Mouse (Mus musculus) frontal cortex, postnatal 10 days (tissue): ENCODE measurements around the gene Myom1.

ENCODE experiments used
- DNase-seq, 2 experiments: peaks; one replicate each; pipeline ENCODE4 v3.0.0; 2022; ENCODE audit warnings: low spot score in 2 of 2, mixed read lengths in 1 of 2

Myom1 gene

GRCm38 (mm10) chr17:71057758-71058157 is 55.3 kb downstream of the Myom1 start:
- DNase-seq: no peak

- no peak for DNase-seq
Observed at GRCm38 (mm10) chr17:71059213-71059612, 56.8 kb downstream of the Myom1 start.

- no peak for DNase-seq
Observed at GRCm38 (mm10) chr17:71062049-71062560, 59.7 kb downstream of the Myom1 start.

DNA sequence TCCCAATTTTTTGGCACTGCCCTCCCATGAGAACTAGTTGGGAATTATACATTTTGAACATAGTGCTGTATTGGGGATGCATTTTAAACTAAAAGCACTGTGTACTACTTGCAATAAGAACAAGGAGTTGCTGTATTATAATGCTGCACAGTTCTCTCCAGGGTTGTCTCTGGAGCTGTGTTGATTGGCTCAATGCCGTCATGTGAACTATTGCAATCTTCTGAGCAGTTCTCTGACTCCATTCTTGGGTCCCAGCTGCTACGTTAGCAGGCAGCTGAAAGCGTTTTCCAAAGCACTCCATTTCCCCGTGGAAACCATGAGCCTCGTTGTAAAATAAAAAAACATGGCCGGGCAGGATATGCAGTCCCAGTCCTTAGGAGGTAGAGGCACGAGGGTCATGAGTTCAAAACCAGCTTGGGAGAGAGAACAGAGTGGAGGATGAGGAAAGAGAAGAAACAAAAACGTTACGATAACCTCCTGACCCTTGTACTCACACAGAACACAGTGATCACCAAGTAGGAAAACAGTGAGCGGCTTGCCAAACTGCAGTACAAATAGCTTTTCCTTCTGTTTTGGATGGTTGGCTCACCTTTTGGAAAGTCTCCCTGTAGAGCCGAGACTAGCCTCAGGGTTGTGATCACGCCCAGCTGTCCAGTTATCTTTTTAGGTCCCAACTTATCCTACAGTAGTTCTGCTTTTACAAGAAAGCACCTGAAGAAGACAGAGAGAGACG is 60.6 kb downstream of the Myom1 start:
- DNase-seq: no peak

- no peak for DNase-seq
Observed at GRCm38 (mm10) chr17:71064463-71065014, 62.1 kb downstream of the Myom1 start.

DNA sequence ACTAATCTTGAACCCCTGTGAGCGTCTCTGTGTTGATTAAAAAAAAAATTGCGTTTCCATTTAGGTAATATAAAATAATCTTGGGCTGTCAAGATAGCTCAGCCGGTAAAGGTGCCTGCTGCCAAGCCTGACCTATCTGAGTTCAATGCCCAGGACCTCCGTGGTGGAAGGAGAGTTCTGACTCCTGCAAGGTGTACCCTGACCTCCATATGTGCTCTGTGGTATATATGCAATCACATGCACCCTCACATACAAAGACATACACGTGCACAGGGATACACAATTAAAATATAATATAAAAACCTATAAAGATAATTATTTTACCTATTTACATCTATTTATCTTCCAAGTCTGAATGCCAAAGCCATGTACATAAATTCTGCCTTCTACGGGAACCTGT is 62.7 kb downstream of the Myom1 start:
- no peak for DNase-seq

DNA sequence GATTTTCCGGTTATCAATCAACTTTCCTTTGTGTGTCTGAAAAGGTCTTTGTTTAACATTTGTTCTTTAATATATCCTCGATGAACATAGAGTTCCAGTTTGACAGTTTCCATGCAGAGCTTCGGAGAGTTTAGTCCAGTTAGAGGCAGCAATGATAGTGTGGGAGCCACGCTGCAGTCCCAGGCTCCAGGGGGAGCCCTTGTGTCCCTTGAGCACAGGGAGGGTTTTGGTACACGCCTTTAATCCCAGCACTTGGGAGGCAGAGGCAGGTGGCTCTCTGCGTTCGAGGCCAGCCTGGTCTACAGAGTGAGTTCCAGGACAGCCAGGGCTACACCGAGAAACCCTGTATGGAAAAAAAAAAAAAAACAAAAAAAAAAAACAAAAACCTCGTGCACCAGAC is 66.7 kb downstream of the Myom1 start:
- no peak for DNase-seq

DNA sequence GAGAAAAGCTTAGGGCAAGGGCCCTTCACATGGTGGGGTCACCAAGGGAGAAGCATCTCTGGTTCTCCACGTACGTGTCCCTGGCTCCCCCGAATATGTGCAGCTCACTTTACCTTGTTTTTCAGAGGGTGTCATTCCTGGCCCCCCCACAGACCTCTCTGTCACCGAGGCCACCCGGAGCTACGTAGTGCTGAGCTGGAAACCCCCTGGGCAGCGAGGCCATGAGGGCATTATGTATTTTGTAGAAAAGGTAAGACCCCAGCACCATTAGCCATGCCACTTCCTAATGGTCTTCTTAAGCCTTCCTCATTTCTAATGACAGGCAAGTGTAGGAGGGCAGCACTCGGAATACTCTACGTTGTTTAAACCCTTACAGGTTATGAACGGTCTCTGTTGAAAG is 69.5 kb downstream of the Myom1 start:
- no peak for DNase-seq

DNA sequence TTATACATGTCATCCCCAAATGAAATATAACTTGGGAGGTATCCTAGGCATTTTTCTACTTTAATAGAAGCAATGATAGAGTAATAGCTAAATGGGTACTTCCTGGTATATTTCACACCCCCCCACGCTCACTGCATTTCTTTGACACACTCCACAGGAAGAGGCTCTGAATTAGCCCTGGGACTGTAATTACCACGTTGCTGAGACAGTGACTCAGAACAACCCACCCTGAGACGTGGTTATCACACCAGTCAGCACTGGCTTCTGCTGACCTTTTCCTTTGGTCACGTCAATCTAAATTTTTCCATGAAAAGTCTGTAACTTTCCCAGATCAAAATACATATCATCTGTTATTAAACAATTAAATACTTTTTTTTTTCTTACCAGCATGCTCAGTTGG is 72.0 kb downstream of the Myom1 start:
- DNase-seq: no peak

GRCm38 (mm10) chr17:71081986-71082385 is 79.6 kb downstream of the Myom1 start:
- no peak for DNase-seq

GRCm38 (mm10) chr17:71086969-71087368 is 84.5 kb downstream of the Myom1 start:
- DNase-seq: no peak

DNA sequence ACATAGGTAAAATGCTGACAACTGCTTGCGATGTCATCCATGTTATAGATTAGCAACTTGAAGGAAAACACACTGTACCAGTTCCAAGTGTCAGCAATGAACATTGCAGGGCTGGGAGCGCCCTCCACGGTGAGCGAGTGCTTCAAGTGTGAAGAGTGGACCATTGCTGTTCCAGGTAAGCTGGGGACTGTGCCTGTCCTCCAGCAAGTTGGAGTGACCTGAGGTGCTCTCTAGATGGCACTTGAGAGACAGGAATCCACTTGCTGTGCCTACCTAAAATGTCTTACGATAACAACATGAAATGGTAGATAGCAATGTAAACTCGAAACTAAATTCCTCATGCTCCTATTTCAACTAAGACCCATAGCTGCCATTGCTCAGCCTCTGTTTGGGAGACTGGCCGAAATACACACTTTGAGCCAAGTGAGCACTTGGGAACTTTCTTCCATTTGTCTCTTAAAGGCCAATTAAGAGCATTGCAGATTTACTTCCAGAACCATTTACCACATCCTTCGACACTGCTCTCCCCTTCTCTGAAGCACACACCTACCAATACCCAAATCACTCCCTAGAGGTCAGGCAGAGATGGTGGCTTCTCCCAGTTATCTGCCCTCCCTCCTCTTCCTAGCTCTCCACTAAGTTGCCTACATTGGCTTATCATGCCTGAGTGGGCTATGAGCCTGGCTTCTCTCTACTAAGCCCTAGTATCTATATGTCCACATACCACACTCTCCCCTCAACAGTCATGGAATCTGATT is 85.1 kb downstream of the Myom1 start:
- DNase-seq: no peak

GRCm38 (mm10) chr17:71088154-71088521 is 85.7 kb downstream of the Myom1 start:
- no peak for DNase-seq

GRCm38 (mm10) chr17:71088991-71089434 is 86.6 kb downstream of the Myom1 start:
- DNase-seq: no peak

DNA sequence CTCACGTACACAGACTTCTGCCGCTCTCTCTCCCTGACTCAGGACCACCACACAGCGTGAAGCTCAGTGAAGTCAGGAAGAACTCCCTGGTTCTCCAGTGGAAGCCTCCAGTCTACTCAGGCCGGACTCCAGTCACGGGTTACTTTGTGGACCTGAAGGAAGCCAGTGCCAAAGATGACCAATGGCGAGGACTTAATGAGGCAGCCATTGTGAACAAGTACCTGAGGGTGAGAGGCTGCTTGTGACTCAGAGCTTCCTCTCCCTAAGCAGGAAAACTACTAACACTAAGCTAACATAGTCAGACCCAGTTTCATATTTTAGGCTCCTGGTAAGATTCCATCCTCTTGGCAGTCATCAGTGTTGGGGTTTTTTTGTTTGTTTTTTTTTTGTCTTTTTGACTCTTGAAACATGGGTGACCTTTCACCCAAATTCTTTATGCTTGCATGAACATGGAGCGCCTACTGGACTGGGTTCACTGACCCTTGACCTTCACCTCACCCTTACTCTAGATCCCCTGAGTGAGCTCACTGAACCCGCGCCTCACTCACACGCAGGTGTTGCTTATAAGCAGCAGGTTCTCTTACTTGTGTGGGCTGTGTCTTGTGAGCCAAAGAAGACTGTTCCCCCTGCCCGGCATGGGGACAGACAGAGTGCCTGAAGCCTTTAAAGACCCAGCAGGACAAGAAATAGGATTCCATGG is 87.5 kb downstream of the Myom1 start:
- no peak for DNase-seq

DNA sequence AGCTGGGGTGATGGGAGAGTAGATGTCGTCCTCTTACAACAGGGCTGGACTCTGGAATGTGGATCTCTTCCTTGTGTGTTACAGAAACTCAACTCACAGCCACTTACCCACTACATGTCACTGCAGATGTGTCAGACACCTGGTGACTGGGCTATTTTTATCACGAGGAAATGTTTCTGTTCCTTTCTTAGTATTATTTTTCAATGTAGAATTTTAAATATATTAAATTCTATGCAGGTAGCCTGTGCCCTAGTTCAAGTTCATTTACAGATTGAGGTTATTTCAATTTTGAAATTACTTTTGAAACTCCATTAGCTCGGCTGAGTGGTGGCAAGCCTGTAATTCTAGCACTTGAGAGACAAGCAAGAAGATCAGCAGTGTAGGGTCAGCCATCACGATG is 88.6 kb downstream of the Myom1 start:
- no peak for DNase-seq

- no peak for DNase-seq
Observed at GRCm38 (mm10) chr17:71092341-71092740, 89.9 kb downstream of the Myom1 start.

DNA sequence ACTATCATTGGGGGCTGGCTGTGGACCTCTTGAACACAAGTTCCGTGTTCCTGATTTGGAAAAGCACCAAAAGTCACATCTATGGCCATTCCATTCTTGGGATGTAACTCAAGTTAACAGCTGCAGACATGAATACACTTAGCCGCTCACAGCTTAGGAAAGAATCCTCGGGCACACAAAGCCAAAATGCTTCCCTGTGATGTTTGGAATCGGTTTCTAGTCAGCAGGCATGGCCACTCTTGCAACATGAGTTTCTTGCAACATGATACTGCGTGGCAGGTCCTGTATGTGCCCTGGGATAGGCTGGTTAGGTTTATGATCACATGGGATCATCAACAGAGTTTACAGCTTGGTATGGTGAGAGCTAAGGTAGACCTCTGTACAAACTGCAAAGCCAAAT is 91.4 kb downstream of the Myom1 start:
- no peak for DNase-seq

- DNase-seq: no peak
Observed at GRCm38 (mm10) chr17:71094438-71094837, 92.0 kb downstream of the Myom1 start.

DNA sequence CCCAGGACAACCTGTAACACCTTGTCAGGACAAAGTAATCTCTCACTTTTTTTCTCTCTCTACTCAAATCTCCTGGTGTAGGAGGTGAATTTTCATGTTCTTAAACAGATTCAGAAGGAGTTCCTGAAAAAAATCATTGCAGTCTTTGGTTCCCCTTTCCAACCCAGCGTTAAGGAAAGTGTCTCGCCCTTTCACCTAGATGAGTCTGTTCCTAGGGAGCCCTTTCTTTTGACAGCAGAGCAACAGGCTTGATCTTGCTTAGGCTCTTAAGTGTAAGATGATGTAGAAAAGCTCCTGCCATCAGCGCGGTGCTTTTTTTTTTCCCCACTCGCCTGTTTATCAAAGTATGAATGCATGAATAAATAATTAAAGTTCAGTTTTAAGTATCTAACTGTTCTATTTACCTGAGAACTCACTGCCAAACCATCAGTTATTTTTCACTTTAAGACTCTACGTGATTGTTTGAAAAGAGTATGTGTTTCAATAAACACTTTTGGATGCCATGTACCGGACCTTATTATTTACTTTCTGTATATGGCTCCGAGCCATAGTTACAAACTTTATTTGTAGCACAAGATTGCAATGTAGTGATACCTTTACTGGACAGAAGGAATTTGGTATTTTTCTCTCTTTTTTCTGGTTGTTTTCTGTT is 94.2 kb downstream of the Myom1 start:
- DNase-seq: no peak

DNA sequence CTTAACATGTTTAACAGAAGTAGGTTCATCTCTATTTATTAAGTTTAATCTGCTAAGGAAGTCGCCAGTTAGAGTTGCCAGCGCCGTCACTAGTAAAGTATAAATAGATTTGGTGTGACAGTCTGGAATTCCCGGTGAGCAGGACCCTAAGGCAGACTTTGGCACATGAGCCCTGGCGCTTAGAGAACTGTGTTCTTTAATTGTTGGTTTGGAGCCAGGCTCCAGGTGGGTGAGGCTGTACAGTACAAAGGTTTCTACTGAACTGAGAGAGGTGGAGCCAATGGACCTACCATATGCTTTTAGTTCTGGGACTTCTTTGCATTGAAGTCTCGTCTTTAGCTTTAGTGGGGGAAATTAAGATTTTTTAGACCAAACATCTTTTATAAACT is 94.8 kb downstream of the Myom1 start:
- DNase-seq: no peak

GRCm38 (mm10) chr17:71098606-71099005 is 96.2 kb downstream of the Myom1 start:
- DNase-seq: no peak
